Mouse (Mus musculus): ENCODE results near the gene Arhgef39. TPM values are rescaled to one million over a fixed set of nuclear protein-coding genes. Genes with fewer than 3 reads are reported as not detected.

Arhgef39 gene
- polyA plus RNA-seq, 1 experiment: 33.1 TPM

- H3K4me1 ChIP-seq (ENCODE audit: control insufficient read depth, insufficient read depth, low read length): no peaks in the 10 kb centered on the region
- H3K27ac ChIP-seq (ENCODE audit: insufficient read depth, low read length): no peak overlapping the region
- no peak for TF ChIP-seq CTCF (IDR thresholded peaks at IDR 0.05; ENCODE audit: low read depth, low read length)
- TF ChIP-seq POLR2A (IDR thresholded peaks at IDR 0.05; ENCODE audit: insufficient read depth, low read length): no peak
- TF ChIP-seq EP300 (IDR thresholded peaks at IDR 0.05; ENCODE audit: insufficient read depth, low read depth, low read length): no peak
- H3K9ac ChIP-seq (ENCODE audit: low read depth, poor library complexity, severe bottlenecking): no peak overlapping the region
- H3K36me3 ChIP-seq (ENCODE audit: control insufficient read depth, insufficient read depth, low read length, poor library complexity, severe bottlenecking): 0 out of 2 replicates have a peak, but pooled peaks cover 3% of the 10 kb centered on the region
- no peaks in the 10 kb centered on the region for H3K27me3 ChIP-seq (ENCODE audit: control insufficient read depth, insufficient read depth, low read length, poor library complexity, severe bottlenecking)
- no peak overlapping the region for H3K4me3 ChIP-seq (ENCODE audit: low read depth, low read length)
- H3K9me3 ChIP-seq (replicated peaks; ENCODE audit: control insufficient read depth, insufficient read depth, low read length, poor library complexity, severe bottlenecking): no peaks in the 10 kb centered on the region
Measured at GRCm38 (mm10) chr4:43447251-43447650, 52.2 kb downstream of the Arhgef39 start.

Other genes with a start within 250 kb of the Arhgef39 start
- 0.21 and 1.4 TPM in 2 replicates for gene Atp8b5, start 232.5 kb downstream of the Arhgef39 start, polyA plus RNA-seq (2011; ENCODE audit: insufficient read depth, insufficient read length, low read depth, missing spikeins)
- gene Rusc2, start 117.7 kb downstream of the Arhgef39 start, polyA plus RNA-seq (2011; ENCODE audit: insufficient read depth, insufficient read length, low read depth, missing spikeins): 24.9 and 27.0 TPM in 2 replicates
- gene Fam166b, start 70.6 kb downstream of the Arhgef39 start, polyA plus RNA-seq (2011; ENCODE audit: insufficient read depth, insufficient read length, low read depth, missing spikeins): 2.1 and 2.4 TPM in 2 replicates
- 12.6 and 14.9 TPM in 2 replicates for gene Tesk1, start 57.8 kb downstream of the Arhgef39 start, polyA plus RNA-seq (2011; ENCODE audit: insufficient read depth, insufficient read length, low read depth, missing spikeins)
- gene Cd72, start 45.1 kb downstream of the Arhgef39 start, polyA plus RNA-seq (2011; ENCODE audit: insufficient read depth, insufficient read length, low read depth, missing spikeins): not detected in 2 replicates
- gene Sit1, start 16.0 kb downstream of the Arhgef39 start, polyA plus RNA-seq (2011; ENCODE audit: insufficient read depth, insufficient read length, low read depth, missing spikeins): not detected in 2 replicates
- gene Ccdc107, start 6.8 kb downstream of the Arhgef39 start, polyA plus RNA-seq (2011; ENCODE audit: insufficient read depth, insufficient read length, low read depth, missing spikeins): 16.5 and 17.8 TPM in 2 replicates
- gene Car9, start 7.3 kb upstream of the Arhgef39 start, polyA plus RNA-seq (2011; ENCODE audit: insufficient read depth, insufficient read length, low read depth, missing spikeins): 0.61 and 0.75 TPM in 2 replicates
- gene Tpm2, start 24.1 kb upstream of the Arhgef39 start, polyA plus RNA-seq (2011; ENCODE audit: insufficient read depth, insufficient read length, low read depth, missing spikeins): 81.8 and 86.0 TPM in 2 replicates
- gene Creb3, start 62.6 kb upstream of the Arhgef39 start, polyA plus RNA-seq (2011; ENCODE audit: insufficient read depth, insufficient read length, low read depth, missing spikeins): 24.0 and 24.4 TPM in 2 replicates
- 92.5 and 97.2 TPM in 2 replicates for gene Tln1, start 63.0 kb upstream of the Arhgef39 start, polyA plus RNA-seq (2011; ENCODE audit: insufficient read depth, insufficient read length, low read depth, missing spikeins)
- gene Rgp1, start 79.0 kb upstream of the Arhgef39 start, polyA plus RNA-seq (2011; ENCODE audit: insufficient read depth, insufficient read length, low read depth, missing spikeins): 27.9 and 30.9 TPM in 2 replicates
- 6.6 and 8.9 TPM in 2 replicates for gene Gba2, start 79.2 kb upstream of the Arhgef39 start, polyA plus RNA-seq (2011; ENCODE audit: insufficient read depth, insufficient read length, low read depth, missing spikeins)
- gene Msmp, start 84.8 kb upstream of the Arhgef39 start, polyA plus RNA-seq (2011; ENCODE audit: insufficient read depth, insufficient read length, low read depth, missing spikeins): not detected in 2 replicates
- 3.1 and 5.1 TPM in 2 replicates for gene Npr2, start 132.2 kb upstream of the Arhgef39 start, polyA plus RNA-seq (2011; ENCODE audit: insufficient read depth, insufficient read length, low read depth, missing spikeins)
- 0.50 and 0.97 TPM in 2 replicates for gene Spag8, start 153.9 kb upstream of the Arhgef39 start, polyA plus RNA-seq (2011; ENCODE audit: insufficient read depth, insufficient read length, low read depth, missing spikeins)
- 30.1 and 33.4 TPM in 2 replicates for gene Hint2, start 156.8 kb upstream of the Arhgef39 start, polyA plus RNA-seq (2011; ENCODE audit: insufficient read depth, insufficient read length, low read depth, missing spikeins)
- gene Tmem8b, start 169.3 kb upstream of the Arhgef39 start, polyA plus RNA-seq (2011; ENCODE audit: insufficient read depth, insufficient read length, low read depth, missing spikeins): 4.5 and 5.0 TPM in 2 replicates
- 0.19 and 0.55 TPM in 2 replicates for gene Fam221b, start 169.4 kb upstream of the Arhgef39 start, polyA plus RNA-seq (2011; ENCODE audit: insufficient read depth, insufficient read length, low read depth, missing spikeins)
- gene Olfr70, start 201.1 kb upstream of the Arhgef39 start, polyA plus RNA-seq (2011; ENCODE audit: insufficient read depth, insufficient read length, low read depth, missing spikeins): not detected in 2 replicates
- not detected in 2 replicates for gene Olfr71, start 210.6 kb upstream of the Arhgef39 start, polyA plus RNA-seq (2011; ENCODE audit: insufficient read depth, insufficient read length, low read depth, missing spikeins)
- gene Hrct1, start 227.5 kb upstream of the Arhgef39 start, polyA plus RNA-seq (2011; ENCODE audit: insufficient read depth, insufficient read length, low read depth, missing spikeins): not detected in 2 replicates
- gene Spaar, start 230.3 kb upstream of the Arhgef39 start, polyA plus RNA-seq (2011; ENCODE audit: insufficient read depth, insufficient read length, low read depth, missing spikeins): 0.51 TPM in 1 of 2 replicates, not detected in the other